Mouse (Mus musculus) T-helper 1 cell (primary cell): ENCODE measurements around the gene Gm43517.

Experiments used
- in situ Hi-C: fragments of 300-600 bp; cut with MboI, MseI; formaldehyde crosslinking; loops from one replicate; pipeline ENCODE4 v1.15.1; 2025; ENCODE audit warnings: high pct_unique_total_duplicates

The Gm43517 gene

GRCm38 (mm10) chr12:49401119-49401795 is 16.3 kb downstream of the Gm43517 start:
- in situ Hi-C loops, result no loop called here

- in situ Hi-C loops, result no loop called here
Observed at GRCm38 (mm10) chr12:49401796-49402130, 16.8 kb downstream of the Gm43517 start.

- in situ Hi-C loops, result no loop called here
Observed at GRCm38 (mm10) chr12:49409833-49410232, 24.9 kb downstream of the Gm43517 start.

- in situ Hi-C loops, result no loop called here
Observed at GRCm38 (mm10) chr12:49417963-49418362, 33.0 kb downstream of the Gm43517 start.
